Mouse (Mus musculus): ENCODE results near the gene Ubxn6.

Ubxn6 gene

DNA sequence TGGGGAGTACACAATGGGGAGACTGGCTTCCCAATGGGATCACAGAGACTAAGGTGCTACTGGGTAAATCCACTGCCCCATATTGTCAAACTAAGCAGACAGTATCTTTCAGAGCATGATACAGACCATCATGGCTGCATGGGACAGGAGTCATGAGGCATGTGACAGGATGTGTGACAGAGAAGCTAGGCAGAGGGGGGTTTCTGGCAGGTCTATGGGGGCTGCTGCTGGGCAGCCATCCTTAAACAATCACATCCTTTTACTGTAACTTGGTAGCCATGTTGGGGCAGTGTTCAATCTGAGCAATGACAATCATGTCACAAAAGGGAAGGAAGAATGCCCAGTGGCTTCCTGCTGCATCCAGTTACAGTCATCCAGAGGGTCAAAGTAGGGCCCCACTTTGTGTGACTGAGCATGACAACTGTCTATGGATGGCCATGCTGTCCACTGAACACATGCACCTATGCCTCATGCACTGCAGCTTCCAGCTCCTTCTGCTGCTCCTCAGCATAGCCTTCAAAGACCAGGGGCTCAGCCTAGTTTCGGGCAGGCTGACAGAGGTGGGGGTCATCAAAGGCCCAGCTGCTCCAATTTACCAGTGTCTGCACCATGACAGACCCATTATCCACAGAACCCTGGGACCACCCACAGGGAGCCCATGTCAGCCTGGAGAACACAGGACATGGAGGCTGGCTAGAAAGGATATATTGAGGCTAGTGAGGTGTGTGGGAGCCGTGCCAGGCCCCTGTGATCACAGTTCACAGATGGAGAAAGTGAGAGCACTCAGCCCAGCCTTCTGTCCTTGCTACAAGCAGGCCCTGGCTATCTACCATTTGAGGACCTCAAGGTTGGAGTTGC lies 52.5 kb downstream of the Ubxn6 start:
- no peak for DNase-seq

GRCm38 (mm10) chr17:56021161-56021910 lies 53.5 kb downstream of the Ubxn6 start:
- no peak for DNase-seq

DNA sequence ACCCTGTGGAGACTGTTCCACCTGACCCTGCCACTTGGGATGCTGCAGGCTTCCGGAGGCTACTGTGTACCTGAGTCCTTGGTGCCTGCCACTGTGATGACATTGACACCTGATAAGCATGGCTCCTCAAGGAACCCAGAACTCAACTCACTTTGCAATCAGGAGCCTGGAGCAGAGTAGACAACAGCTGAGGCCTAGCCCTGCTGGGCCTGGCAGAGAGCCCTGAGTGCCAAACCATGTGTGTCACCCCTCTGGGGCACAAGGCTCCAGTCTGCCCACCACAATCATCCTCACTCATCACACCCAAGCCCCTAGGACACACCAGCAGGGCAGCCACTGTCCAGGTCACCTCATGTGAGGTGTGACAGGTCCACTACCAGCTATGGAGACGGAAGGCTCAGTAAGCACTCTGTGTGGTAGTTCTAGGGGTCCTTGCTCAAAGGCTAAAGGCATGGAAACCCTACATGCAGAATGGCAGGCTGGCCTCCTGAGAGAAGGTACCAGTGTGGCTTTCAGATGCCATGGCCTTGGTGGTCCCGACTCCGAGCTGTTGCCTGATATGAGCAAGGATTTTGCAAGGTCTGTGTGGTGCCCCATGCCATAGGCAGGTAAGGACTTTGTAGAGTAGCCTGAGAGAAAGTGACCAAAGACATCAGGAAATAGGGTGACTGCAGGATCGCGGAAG lies 54.3 kb downstream of the Ubxn6 start:
- DNase-seq: no peak

- peak; percentile 49 for DNase-seq
Observed at GRCm38 (mm10) chr17:56018347-56019131, 56.3 kb downstream of the Ubxn6 start.

GRCm38 (mm10) chr17:56017848-56018247 lies 57.0 kb downstream of the Ubxn6 start:
- DNase-seq: no peak
